Mouse (Mus musculus) embryonic fibroblast, embryonic 13.5 days (primary cell): ENCODE measurements at regions not wholly inside any gene's neighbourhood (a gene's known extent, or its start where the extent isn't known, plus 50 kb on each side); places are given as distances from the start of the nearest gene placed in this dataset.

ENCODE experiments used
- CTCF ChIP-seq: IDR thresholded peaks from 2 replicates; pipeline ENCODE4 v1.5.1; 2011; ENCODE audit warnings: mild to moderate bottlenecking, control low read depth, low read length, moderate library complexity, borderline replicate concordance; ENCODE audit not compliant: insufficient read depth
- POLR2A ChIP-seq: IDR thresholded peaks from 2 replicates; pipeline ENCODE4 v1.6.1; 2011; ENCODE audit warnings: low read depth, mild to moderate bottlenecking, control low read depth, low read length, moderate library complexity

GRCm38 (mm10) chrX:145753427-145753826, 248.4 kb upstream of the Amot start:
- no peak for TF ChIP-seq CTCF
- TF ChIP-seq POLR2A = no peak
